Mouse (Mus musculus): ENCODE measurements around the gene Kcnip3. TPM values are rescaled to one million over a fixed set of nuclear protein-coding genes. Genes with fewer than 3 reads are reported as not detected.

Gene Kcnip3
- polyA plus RNA-seq, 1 experiment from 2014 or later, result 4.6 TPM

GRCm38 (mm10) chr2:127424977-127425376 lies 96.9 kb downstream of the Kcnip3 start, which contains the start of gene Gpat2:
Gene Gpat2 (plus strand): TSS chr2:127425199.
- no peaks in the 10 kb centered on the region for H3K4me1 ChIP-seq (replicated peaks; ENCODE audit: control insufficient read depth, insufficient read depth, low read length)
- no peak for DNase-seq (ENCODE audit: low spot score)
- no peaks in the 10 kb centered on the region for H3K36me3 ChIP-seq (ENCODE audit: control insufficient read depth, insufficient read depth, low read length)
- H3K9ac ChIP-seq (ENCODE audit: low read length), result no peak within 1 kb of the TSS
- no peaks in the 10 kb centered on the region for H3K9me3 ChIP-seq (ENCODE audit: control insufficient read depth, low read length)
- WGBS, result 87% methylated on average over 17 of the region's 17 CpGs
- H3K27ac ChIP-seq (ENCODE audit: low read depth, low read length), result no peak within 1 kb of the TSS
- H3K4me3 ChIP-seq (ENCODE audit: low read depth, low read length), result no peak within 1 kb of the TSS
- no peaks in the 10 kb centered on the region for H3K27me3 ChIP-seq (ENCODE audit: control insufficient read depth, insufficient read depth, low read length)
- no peak for ATAC-seq (replicated peaks; ENCODE audit: low FRiP score)
- H3K4me2 ChIP-seq (ENCODE audit: low read depth, low read length, severe bottlenecking), result no peak within 1 kb of the TSS

- ATAC-seq (replicated peaks; ENCODE audit: low FRiP score) (no peak), DNase-seq (ENCODE audit: low spot score) (no peak)
- Histone ChIP-seq H3K4me3 (ENCODE audit: low read depth, low read length) (no peak overlapping the region), H3K9ac (ENCODE audit: low read length) (no peak overlapping the region), H3K27me3 (ENCODE audit: control insufficient read depth, insufficient read depth, low read length) (no peaks in the 10 kb centered on the region), H3K4me1 (replicated peaks; ENCODE audit: control insufficient read depth, insufficient read depth, low read length) (no peaks in the 10 kb centered on the region), H3K9me3 (ENCODE audit: control insufficient read depth, low read length) (no peaks in the 10 kb centered on the region), H3K4me2 (ENCODE audit: low read depth, low read length, severe bottlenecking) (no peak overlapping the region), H3K36me3 (ENCODE audit: control insufficient read depth, insufficient read depth, low read length) (no peaks in the 10 kb centered on the region), H3K27ac (ENCODE audit: low read depth, low read length) (no peak overlapping the region)
- WGBS, result 73% methylated on average over 10 of the region's 10 CpGs
These were observed 103.5 kb downstream of the Kcnip3 start for GRCm38 (mm10) chr2:127418266-127418970.

- Histone ChIP-seq H3K4me2 (ENCODE audit: low read depth, low read length, severe bottlenecking) (no peak overlapping the region), H3K27ac (ENCODE audit: low read depth, low read length) (no peak overlapping the region), H3K27me3 (ENCODE audit: control insufficient read depth, insufficient read depth, low read length) (no peaks in the 10 kb centered on the region), H3K9ac (ENCODE audit: low read length) (no peak overlapping the region), H3K4me1 (replicated peaks; ENCODE audit: control insufficient read depth, insufficient read depth, low read length) (no peaks in the 10 kb centered on the region), H3K36me3 (ENCODE audit: control insufficient read depth, insufficient read depth, low read length) (no peaks in the 10 kb centered on the region), H3K9me3 (ENCODE audit: control insufficient read depth, low read length) (no peaks in the 10 kb centered on the region), H3K4me3 (ENCODE audit: low read depth, low read length) (no peak overlapping the region)
- ATAC-seq (replicated peaks; ENCODE audit: low FRiP score) (no peak), DNase-seq (ENCODE audit: low spot score) (no peak)
- WGBS, result 61% methylated on average over 3 of the region's 3 CpGs
These were observed 105.2 kb downstream of the Kcnip3 start for GRCm38 (mm10) chr2:127416706-127417105.

- H3K4me2 ChIP-seq (ENCODE audit: low read depth, low read length, severe bottlenecking), result no peak overlapping the region
- 83% methylated on average over 10 of the region's 10 CpGs for WGBS
- ATAC-seq (replicated peaks; ENCODE audit: low FRiP score) (no peak), DNase-seq (ENCODE audit: low spot score) (no peak)
- H3K27me3 ChIP-seq (ENCODE audit: control insufficient read depth, insufficient read depth, low read length), result no peaks in the 10 kb centered on the region
- H3K27ac ChIP-seq (ENCODE audit: low read depth, low read length), result no peak overlapping the region
- H3K9ac ChIP-seq (ENCODE audit: low read length), result no peak overlapping the region
- no peaks in the 10 kb centered on the region for H3K9me3 ChIP-seq (ENCODE audit: control insufficient read depth, low read length)
- H3K4me1 ChIP-seq (replicated peaks; ENCODE audit: control insufficient read depth, insufficient read depth, low read length), result no peaks in the 10 kb centered on the region
- no peak overlapping the region for H3K4me3 ChIP-seq (ENCODE audit: low read depth, low read length)
- no peaks in the 10 kb centered on the region for H3K36me3 ChIP-seq (ENCODE audit: control insufficient read depth, insufficient read depth, low read length)
These were observed 106.1 kb downstream of the Kcnip3 start for GRCm38 (mm10) chr2:127415806-127416205.

GRCm38 (mm10) chr2:127411126-127411525 lies 110.8 kb downstream of the Kcnip3 start:
- ATAC-seq (replicated peaks; ENCODE audit: low FRiP score) (no peak), DNase-seq (ENCODE audit: low spot score) (no peak)
- Histone ChIP-seq H3K27ac (ENCODE audit: low read depth, low read length) (no peak overlapping the region), H3K9me3 (ENCODE audit: control insufficient read depth, low read length) (no peaks in the 10 kb centered on the region), H3K27me3 (ENCODE audit: control insufficient read depth, insufficient read depth, low read length) (no peaks in the 10 kb centered on the region), H3K4me2 (ENCODE audit: low read depth, low read length, severe bottlenecking) (no peak overlapping the region), H3K4me1 (replicated peaks; ENCODE audit: control insufficient read depth, insufficient read depth, low read length) (no peaks in the 10 kb centered on the region), H3K9ac (ENCODE audit: low read length) (no peak overlapping the region), H3K4me3 (ENCODE audit: low read depth, low read length) (no peak overlapping the region), H3K36me3 (ENCODE audit: control insufficient read depth, insufficient read depth, low read length) (no peaks in the 10 kb centered on the region)
- 95% methylated on average over 6 of the region's 6 CpGs for WGBS

Other genes with a start within 250 kb of the Kcnip3 start
- gene Dusp2, start 185.9 kb downstream of the Kcnip3 start, polyA plus RNA-seq (2014; fragmentation: Nextera tagmentation; extraction: Ambion mirVana), result 3.9 and 5.2 TPM in 2 replicates
- gene Astl, start 183.5 kb downstream of the Kcnip3 start, polyA plus RNA-seq (2014; fragmentation: Nextera tagmentation; extraction: Ambion mirVana), result not detected in 2 replicates
- gene Adra2b, start 158.9 kb downstream of the Kcnip3 start, polyA plus RNA-seq (2014; fragmentation: Nextera tagmentation; extraction: Ambion mirVana), result 3.4 and 4.1 TPM in 2 replicates
- 0.16 and 0.40 TPM in 2 replicates for gene Gpat2, start 96.9 kb downstream of the Kcnip3 start, polyA plus RNA-seq (2014; fragmentation: Nextera tagmentation; extraction: Ambion mirVana)
- 25.8 and 26.0 TPM in 2 replicates for gene Fahd2a, start 77.5 kb downstream of the Kcnip3 start, polyA plus RNA-seq (2014; fragmentation: Nextera tagmentation; extraction: Ambion mirVana)
- gene Prom2, start 19.4 kb upstream of the Kcnip3 start, polyA plus RNA-seq (2014; fragmentation: Nextera tagmentation; extraction: Ambion mirVana), result 0.48 and 0.63 TPM in 2 replicates
- gene Zfp661, start 65.0 kb upstream of the Kcnip3 start, polyA plus RNA-seq (2014; fragmentation: Nextera tagmentation; extraction: Ambion mirVana), result 7.2 and 8.9 TPM in 2 replicates
- 159 and 167 TPM in 2 replicates for gene Mrps5, start 65.1 kb upstream of the Kcnip3 start, polyA plus RNA-seq (2014; fragmentation: Nextera tagmentation; extraction: Ambion mirVana)
- 0.24 and 2.0 TPM in 2 replicates for gene Mal, start 134.6 kb upstream of the Kcnip3 start, polyA plus RNA-seq (2014; fragmentation: Nextera tagmentation; extraction: Ambion mirVana)
- 1.1 and 1.2 TPM in 2 replicates for gene Mall, start 207.8 kb upstream of the Kcnip3 start, polyA plus RNA-seq (2014; fragmentation: Nextera tagmentation; extraction: Ambion mirVana)